ENCODE assay signal across 15 mouse cellular contexts in the genomic region with DNA sequence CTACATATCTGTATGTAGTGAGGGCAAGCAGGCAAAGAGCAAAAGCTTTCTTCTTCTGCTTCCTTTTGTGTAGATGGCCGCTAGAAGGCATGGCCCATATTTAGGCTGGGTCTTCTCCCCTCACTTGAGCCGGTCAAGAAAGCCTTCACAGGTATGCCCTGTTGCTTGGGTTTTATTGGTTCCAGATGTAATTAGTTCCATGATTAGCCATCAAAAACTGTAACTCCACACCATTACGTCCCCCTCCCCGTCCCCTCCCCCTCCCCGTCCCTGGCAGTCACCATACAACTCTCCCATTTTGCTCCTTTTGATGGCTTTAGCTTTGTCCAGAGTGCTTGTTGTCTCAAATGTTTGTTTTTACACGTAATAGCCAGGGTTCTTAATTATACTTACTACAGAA. TPM values are rescaled to one million over a fixed set of nuclear protein-coding genes. Genes with fewer than 3 reads are reported as not detected.
A peak's percentile ranks its signal among the peaks of the same experiment; 100 is the strongest.
DNase-seq lines count a peak whose midpoint lies in the region; ATAC-seq lines count a peak whose summit lies in the region.
"Had no signal": no experiment of that assay in that cellular context is flagged by ENCODE, and none has a peak within 500 bp of the region (broad histone marks: within the 10 kb centered on the region; RNA-seq: fewer than 3 reads in every experiment).

No protein-coding gene starts in this region.

- ATAC-seq in hindbrain, embryonic 11.5 days (ENCODE audit: low FRiP score), result no peak
- ATAC-seq in hindbrain, embryonic 13.5 days (ENCODE audit: low FRiP score), result no peak
- no peak for ATAC-seq in lung, embryonic 16.5 days (ENCODE audit: low read depth)
- ATAC-seq in intestine, embryonic 15.5 days, result no peak
- no peak for ATAC-seq in stomach, embryonic 15.5 days (ENCODE audit: insufficient read depth, low FRiP score, low read depth)

- no peaks in the 10 kb centered on the region for H3K4me1 ChIP-seq in hindbrain, embryonic 11.5 days (replicated peaks; ENCODE audit: control insufficient read depth, insufficient read depth, low read length)
- H3K4me1 ChIP-seq in hindbrain, embryonic 13.5 days (replicated peaks), result peaks cover 12% of the 10 kb centered on the region; the same call in 1 of the 2 replicates
- peaks cover 23% of the 10 kb centered on the region for H3K4me1 ChIP-seq in lung, embryonic 16.5 days (replicated peaks; ENCODE audit: control insufficient read depth, insufficient read depth, low read length)
- peaks cover 39% of the 10 kb centered on the region for H3K4me1 ChIP-seq in intestine, embryonic 15.5 days (replicated peaks)
- peaks cover 25% of the 10 kb centered on the region for H3K4me1 ChIP-seq in stomach, embryonic 15.5 days

- H3K9ac ChIP-seq in hindbrain, embryonic 11.5 days (ENCODE audit: low read depth, low read length), result no peak overlapping the region
- H3K9ac ChIP-seq in hindbrain, embryonic 13.5 days, result no peak overlapping the region
- no peak overlapping the region for H3K9ac ChIP-seq in lung, embryonic 16.5 days (ENCODE audit: low read length)
- H3K9ac ChIP-seq in intestine, embryonic 15.5 days, result no peak overlapping the region
- no peak overlapping the region for H3K9ac ChIP-seq in stomach, embryonic 15.5 days
- H3K9ac ChIP-seq: hindbrain, embryonic 14.5 days; liver, embryonic 13.5 days; neural tube, embryonic 12.5 days had no signal

- no peak overlapping the region for H3K4me2 ChIP-seq in hindbrain, embryonic 11.5 days (replicated peaks; ENCODE audit: low read depth, low read length)
- H3K4me2 ChIP-seq in hindbrain, embryonic 13.5 days, result no peak overlapping the region
- H3K4me2 ChIP-seq in lung, embryonic 16.5 days (ENCODE audit: low read depth, low read length), result no peak overlapping the region
- no peak overlapping the region for H3K4me2 ChIP-seq in intestine, embryonic 15.5 days (replicated peaks)
- no peak overlapping the region for H3K4me2 ChIP-seq in stomach, embryonic 15.5 days
- H3K4me2 ChIP-seq: hindbrain, embryonic 14.5 days; liver, embryonic 13.5 days; neural tube, embryonic 12.5 days had no signal

- no peaks in the 10 kb centered on the region for H3K9me3 ChIP-seq in hindbrain, embryonic 11.5 days (ENCODE audit: control insufficient read depth, low read length)
- no peaks in the 10 kb centered on the region for H3K9me3 ChIP-seq in hindbrain, embryonic 13.5 days
- H3K9me3 ChIP-seq in lung, embryonic 16.5 days (ENCODE audit: control insufficient read depth, low read length), result no peaks in the 10 kb centered on the region
- no peaks in the 10 kb centered on the region for H3K9me3 ChIP-seq in intestine, embryonic 15.5 days
- no peaks in the 10 kb centered on the region for H3K9me3 ChIP-seq in stomach, embryonic 15.5 days
- H3K9me3 ChIP-seq: G1E; liver, embryonic 13.5 days; neural tube, embryonic 12.5 days had no signal

- 72% methylated on average over 6 of the region's 6 CpGs for WGBS in hindbrain, embryonic 11.5 days
- WGBS in hindbrain, embryonic 13.5 days, result 76% methylated on average over 6 of the region's 6 CpGs
- WGBS in lung, embryonic 16.5 days, result 60% methylated on average over 6 of the region's 6 CpGs
- 75% methylated on average over 6 of the region's 6 CpGs for WGBS in intestine, embryonic 15.5 days
- WGBS in stomach, embryonic 15.5 days, result 73% methylated on average over 6 of the region's 6 CpGs

- H3K4me3 ChIP-seq in hindbrain, embryonic 11.5 days (ENCODE audit: low read depth, low read length), result no peak overlapping the region
- no peak overlapping the region for H3K4me3 ChIP-seq in hindbrain, embryonic 13.5 days
- no peak overlapping the region for H3K4me3 ChIP-seq in lung, embryonic 16.5 days (ENCODE audit: low read length)
- H3K4me3 ChIP-seq in intestine, embryonic 15.5 days (replicated peaks), result no peak overlapping the region
- H3K4me3 ChIP-seq in stomach, embryonic 15.5 days (replicated peaks), result no peak overlapping the region
- H3K4me3 ChIP-seq: heart, adult 2 months; liver, embryonic 13.5 days; neural tube, embryonic 12.5 days had no signal

- no peaks in the 10 kb centered on the region for H3K27me3 ChIP-seq in hindbrain, embryonic 11.5 days (ENCODE audit: control insufficient read depth, insufficient read depth, low read length)
- H3K27me3 ChIP-seq in hindbrain, embryonic 13.5 days, result no peaks in the 10 kb centered on the region
- no peaks in the 10 kb centered on the region for H3K27me3 ChIP-seq in lung, embryonic 16.5 days (ENCODE audit: control insufficient read depth, insufficient read depth, low read depth, low read length)
- H3K27me3 ChIP-seq in intestine, embryonic 15.5 days (replicated peaks), result no peaks in the 10 kb centered on the region
- H3K27me3 ChIP-seq in stomach, embryonic 15.5 days (replicated peaks), result no peaks in the 10 kb centered on the region
- H3K27me3 ChIP-seq: liver, embryonic 13.5 days; neural tube, embryonic 12.5 days had no signal

- DNase-seq in hindbrain, embryonic 11.5 days (ENCODE audit: low spot score), result peak; percentile 6
- no peak for DNase-seq in lung, adult 18-20 months
- no peak for DNase-seq in adrenal gland, postnatal 14 days
- no peak for DNase-seq in right cerebral cortex, postnatal 25 days
- DNase-seq: B cell, adult 2 months; heart, adult 2 months; liver, embryonic 13.5 days had no signal

- H3K27ac ChIP-seq in hindbrain, embryonic 11.5 days (ENCODE audit: low read depth, low read length), result no peak overlapping the region
- H3K27ac ChIP-seq in hindbrain, embryonic 13.5 days, result no peak overlapping the region
- H3K27ac ChIP-seq in lung, embryonic 16.5 days (ENCODE audit: low read length), result peak overlapping the region; percentile 68
- peak overlapping the region; percentile 44; the same call in 1 of the 2 replicates for H3K27ac ChIP-seq in intestine, embryonic 15.5 days
- H3K27ac ChIP-seq in stomach, embryonic 15.5 days, result peak overlapping the region; percentile 90
- H3K27ac ChIP-seq: heart, adult 2 months; hindbrain, embryonic 14.5 days; neural tube, embryonic 12.5 days had no signal

- no peaks in the 10 kb centered on the region for H3K36me3 ChIP-seq in hindbrain, embryonic 11.5 days (ENCODE audit: control insufficient read depth, insufficient read depth, low read length)
- no peaks in the 10 kb centered on the region for H3K36me3 ChIP-seq in hindbrain, embryonic 13.5 days
- no peaks in the 10 kb centered on the region for H3K36me3 ChIP-seq in lung, embryonic 16.5 days (ENCODE audit: control insufficient read depth, insufficient read depth, low read length)
- no peaks in the 10 kb centered on the region for H3K36me3 ChIP-seq in intestine, embryonic 15.5 days
- no peaks in the 10 kb centered on the region for H3K36me3 ChIP-seq in stomach, embryonic 15.5 days
- H3K36me3 ChIP-seq: G1E; liver, embryonic 13.5 days; neural tube, embryonic 12.5 days had no signal

RNA-seq across cellular contexts. Expression of a gene that starts 14.2 kb away (rescaled TPM):
- polyA plus RNA-seq in hindbrain, embryonic 11.5 days (2014; fragmentation: Nextera tagmentation; extraction: Ambion mirVana), result 4.4 and 5.0 TPM in 2 replicates
- 2.0 and 2.1 TPM in 2 replicates for polyA plus RNA-seq in hindbrain, embryonic 13.5 days (2015; fragmentation: Nextera tagmentation; extraction: Ambion mirVana)
- 7.8 and 9.2 TPM in 2 replicates for polyA plus RNA-seq in lung, embryonic 16.5 days (2015; fragmentation: Nextera tagmentation; extraction: Ambion mirVana)
- 9.4 and 10.1 TPM in 2 replicates for polyA plus RNA-seq in intestine, embryonic 15.5 days (2015; fragmentation: Nextera tagmentation; extraction: Ambion mirVana)
- polyA plus RNA-seq in stomach, embryonic 15.5 days (2015; fragmentation: Nextera tagmentation; extraction: Ambion mirVana), result 6.4 TPM in 2 replicates
- 11.7 and 14.0 TPM in 2 replicates for total RNA-seq in adrenal gland, postnatal 14 days (2021)
- total RNA-seq: megakaryocyte-erythroid progenitor cell, adult 5-6 weeks had no signal
- polyA plus RNA-seq: G1E had no signal

RNA-seq across cellular contexts. Expression of a gene that starts 25.7 kb away (rescaled TPM):
- 92.6 TPM in 2 replicates for polyA plus RNA-seq in hindbrain, embryonic 11.5 days (2014; fragmentation: Nextera tagmentation; extraction: Ambion mirVana)
- 44.3 and 45.4 TPM in 2 replicates for polyA plus RNA-seq in hindbrain, embryonic 13.5 days (2015; fragmentation: Nextera tagmentation; extraction: Ambion mirVana)
- 56.8 and 60.7 TPM in 2 replicates for polyA plus RNA-seq in lung, embryonic 16.5 days (2015; fragmentation: Nextera tagmentation; extraction: Ambion mirVana)
- polyA plus RNA-seq in intestine, embryonic 15.5 days (2015; fragmentation: Nextera tagmentation; extraction: Ambion mirVana), result 53.3 and 53.5 TPM in 2 replicates
- polyA plus RNA-seq in stomach, embryonic 15.5 days (2015; fragmentation: Nextera tagmentation; extraction: Ambion mirVana), result 52.9 and 64.1 TPM in 2 replicates
- total RNA-seq in adrenal gland, postnatal 14 days (2021), result 75.0 and 76.9 TPM in 2 replicates

Comparison
In these comparisons a context has a peak if more than half of its experiments do, and no peak if none do; other contexts are left out.
1. H3K27ac ChIP-seq: peak in lung, embryonic 16.5 days (single experiment), intestine, embryonic 15.5 days (single experiment) and stomach, embryonic 15.5 days (single experiment); none in hindbrain, embryonic 11.5 days (single experiment) and hindbrain, embryonic 13.5 days (single experiment).